Mouse (Mus musculus): ENCODE data around the gene Utp6. TPM values are rescaled to one million over a fixed set of nuclear protein-coding genes. Genes with fewer than 3 reads are reported as not detected.

Utp6 gene
- polyA plus RNA-seq, 1 experiment from 2014 or later = 33.1 TPM

GRCm38 (mm10) chr11:79935766-79936165 lies 26.4 kb downstream of the Utp6 start:
- no peak for ATAC-seq (replicated peaks; ENCODE audit: low FRiP score, low read depth)
- 88% methylated on average over 9 of the region's 9 CpGs for WGBS
- peaks cover 31% of the 10 kb centered on the region for H3K36me3 ChIP-seq (ENCODE audit: insufficient read depth, low read length)

GRCm38 (mm10) chr11:79922766-79923165 lies 39.4 kb downstream of the Utp6 start:
- Histone ChIP-seq H3K27ac (no peak overlapping the region), H3K9me3 (replicated peaks; ENCODE audit: low read length) (no peaks in the 10 kb centered on the region), H3K27me3 (ENCODE audit: insufficient read depth, low read length) (no peaks in the 10 kb centered on the region), H3K36me3 (ENCODE audit: insufficient read depth, low read length) (no peaks in the 10 kb centered on the region), H3K9ac (ENCODE audit: low read depth, low read length) (no peak overlapping the region), H3K4me3 (replicated peaks; ENCODE audit: low read depth, low read length) (no peak overlapping the region), H3K4me2 (ENCODE audit: low read length) (no peak overlapping the region), H3K4me1 (replicated peaks; ENCODE audit: insufficient read depth, low read length) (no peaks in the 10 kb centered on the region)
- no peak for DNase-seq (ENCODE audit: low spot score)
- TF ChIP-seq CTCF (IDR thresholded peaks at IDR 0.05; ENCODE audit: low read depth) = no peak
- 78% methylated on average over 1 of the region's 1 CpGs for WGBS
- ATAC-seq (replicated peaks; ENCODE audit: low FRiP score, low read depth) = no peak

More at GRCm38 (mm10) chr11:79935766-79936165, 26.4 kb downstream of the Utp6 start:
- no peak overlapping the region for H3K27ac ChIP-seq
- no peak overlapping the region for H3K4me3 ChIP-seq (replicated peaks; ENCODE audit: low read depth, low read length)
- H3K9ac ChIP-seq (ENCODE audit: low read depth, low read length) = no peak overlapping the region
- no peaks in the 10 kb centered on the region for H3K4me1 ChIP-seq (replicated peaks; ENCODE audit: insufficient read depth, low read length)
- TF ChIP-seq CTCF (IDR thresholded peaks at IDR 0.05; ENCODE audit: low read depth) = peak; percentile 32; the same call in 1 of the 2 replicates
- no peaks in the 10 kb centered on the region for H3K9me3 ChIP-seq (replicated peaks; ENCODE audit: low read length)
- no peaks in the 10 kb centered on the region for H3K27me3 ChIP-seq (ENCODE audit: insufficient read depth, low read length)
- no peak for DNase-seq (ENCODE audit: low spot score)
- H3K4me2 ChIP-seq (ENCODE audit: low read length) = no peak overlapping the region

- DNase-seq (ENCODE audit: low spot score) (no peak), ATAC-seq (replicated peaks; ENCODE audit: low FRiP score, low read depth) (no peak)
- 82% methylated on average over 3 of the region's 3 CpGs for WGBS
- Histone ChIP-seq H3K4me3 (replicated peaks; ENCODE audit: low read depth, low read length) (no peak overlapping the region), H3K4me2 (ENCODE audit: low read length) (no peak overlapping the region), H3K4me1 (replicated peaks; ENCODE audit: insufficient read depth, low read length) (no peaks in the 10 kb centered on the region), H3K9me3 (replicated peaks; ENCODE audit: low read length) (no peaks in the 10 kb centered on the region), H3K27ac (no peak overlapping the region), H3K36me3 (ENCODE audit: insufficient read depth, low read length) (no peaks in the 10 kb centered on the region), H3K27me3 (ENCODE audit: insufficient read depth, low read length) (no peaks in the 10 kb centered on the region), H3K9ac (ENCODE audit: low read depth, low read length) (no peak overlapping the region)
- no peak for TF ChIP-seq CTCF (IDR thresholded peaks at IDR 0.05; ENCODE audit: low read depth)
These were observed 40.0 kb downstream of the Utp6 start for GRCm38 (mm10) chr11:79922157-79922556.

GRCm38 (mm10) chr11:79920505-79921025 lies 41.6 kb downstream of the Utp6 start:
- Histone ChIP-seq H3K36me3 (ENCODE audit: insufficient read depth, low read length) (no peaks in the 10 kb centered on the region), H3K4me1 (replicated peaks; ENCODE audit: insufficient read depth, low read length) (no peaks in the 10 kb centered on the region), H3K4me3 (replicated peaks; ENCODE audit: low read depth, low read length) (no peak overlapping the region), H3K4me2 (ENCODE audit: low read length) (no peak overlapping the region), H3K27ac (no peak overlapping the region), H3K9ac (ENCODE audit: low read depth, low read length) (no peak overlapping the region), H3K27me3 (ENCODE audit: insufficient read depth, low read length) (no peaks in the 10 kb centered on the region), H3K9me3 (replicated peaks; ENCODE audit: low read length) (no peaks in the 10 kb centered on the region)
- ATAC-seq (replicated peaks; ENCODE audit: low FRiP score, low read depth) (no peak), DNase-seq (ENCODE audit: low spot score) (peak; percentile 52)
- 20% methylated on average over 5 of the region's 5 CpGs for WGBS
- no peak for TF ChIP-seq CTCF (IDR thresholded peaks at IDR 0.05; ENCODE audit: low read depth)

GRCm38 (mm10) chr11:79919685-79920504 lies 42.3 kb downstream of the Utp6 start:
- peak; percentile 95 for DNase-seq (ENCODE audit: low spot score)
- peak; percentile 63 for ATAC-seq (replicated peaks; ENCODE audit: low FRiP score, low read depth)
- no peaks in the 10 kb centered on the region for H3K4me1 ChIP-seq (replicated peaks; ENCODE audit: insufficient read depth, low read length)
- H3K27ac ChIP-seq = no peak overlapping the region
- 13% methylated on average over 13 of the region's 13 CpGs for WGBS
- H3K4me2 ChIP-seq (ENCODE audit: low read length) = 0 out of 2 replicates have a peak overlapping the region, but pooled peaks have one; percentile 3
- H3K27me3 ChIP-seq (ENCODE audit: insufficient read depth, low read length) = no peaks in the 10 kb centered on the region
- no peaks in the 10 kb centered on the region for H3K9me3 ChIP-seq (replicated peaks; ENCODE audit: low read length)
- H3K36me3 ChIP-seq (ENCODE audit: insufficient read depth, low read length) = no peaks in the 10 kb centered on the region
- H3K9ac ChIP-seq (ENCODE audit: low read depth, low read length) = no peak overlapping the region
- no peak overlapping the region for H3K4me3 ChIP-seq (replicated peaks; ENCODE audit: low read depth, low read length)
- peak; percentile 97 for TF ChIP-seq CTCF (IDR thresholded peaks at IDR 0.05; ENCODE audit: low read depth)

- WGBS = 79% methylated on average over 9 of the region's 9 CpGs
- no peak for ATAC-seq (replicated peaks; ENCODE audit: low FRiP score, low read depth)
These were observed 46.4 kb downstream of the Utp6 start for GRCm38 (mm10) chr11:79915696-79916349.

More at GRCm38 (mm10) chr11:79915696-79916349, 46.4 kb downstream of the Utp6 start:
- H3K4me2 ChIP-seq (ENCODE audit: low read length) = no peak overlapping the region
- no peaks in the 10 kb centered on the region for H3K36me3 ChIP-seq (ENCODE audit: insufficient read depth, low read length)
- no peaks in the 10 kb centered on the region for H3K9me3 ChIP-seq (replicated peaks; ENCODE audit: low read length)
- no peaks in the 10 kb centered on the region for H3K4me1 ChIP-seq (replicated peaks; ENCODE audit: insufficient read depth, low read length)
- no peak overlapping the region for H3K9ac ChIP-seq (ENCODE audit: low read depth, low read length)
- H3K4me3 ChIP-seq (replicated peaks; ENCODE audit: low read depth, low read length) = no peak overlapping the region
- TF ChIP-seq CTCF (IDR thresholded peaks at IDR 0.05; ENCODE audit: low read depth) = no peak
- DNase-seq (ENCODE audit: low spot score) = no peak
- no peaks in the 10 kb centered on the region for H3K27me3 ChIP-seq (ENCODE audit: insufficient read depth, low read length)
- H3K27ac ChIP-seq = no peak overlapping the region
